Mouse (Mus musculus) bone marrow, adult 2 months (tissue): ENCODE results near the gene Gprc5d.

Source experiments
- CTCF ChIP-seq: fragments of 200-500 bp; IDR thresholded peaks from 2 replicates; pipeline ENCODE4 v1.5.1; 2011; ENCODE audit warnings: low read length, control low read depth; ENCODE audit not compliant: control insufficient read depth, insufficient read depth
- POLR2A ChIP-seq: fragments of 200-500 bp; IDR thresholded peaks from 2 replicates; pipeline ENCODE4 v1.6.1; 2011; ENCODE audit warnings: low read depth, mild to moderate bottlenecking, control low read depth, low read length, borderline replicate concordance; ENCODE audit not compliant: control insufficient read depth

GRCm38 (mm10) chr6:135070347-135070746, 47.7 kb downstream of the Gprc5d start:
- TF ChIP-seq POLR2A (no peak), CTCF (no peak)
